Mouse (Mus musculus): ENCODE measurements at regions not wholly inside any gene's neighbourhood (a gene's known extent, or its start where the extent isn't known, plus 50 kb on each side); places are given as distances from the start of the nearest gene placed in this dataset.
"Not testable (repeated sequence)": the region's sequence is repeated elsewhere in the genome, so short reads cannot be mapped to it uniquely, and the experiment has no call there.

GRCm38 (mm10) chr13:78900693-78901092, 701.1 kb upstream of the Nr2f1 start:
- no peak for DNase-seq

DNA sequence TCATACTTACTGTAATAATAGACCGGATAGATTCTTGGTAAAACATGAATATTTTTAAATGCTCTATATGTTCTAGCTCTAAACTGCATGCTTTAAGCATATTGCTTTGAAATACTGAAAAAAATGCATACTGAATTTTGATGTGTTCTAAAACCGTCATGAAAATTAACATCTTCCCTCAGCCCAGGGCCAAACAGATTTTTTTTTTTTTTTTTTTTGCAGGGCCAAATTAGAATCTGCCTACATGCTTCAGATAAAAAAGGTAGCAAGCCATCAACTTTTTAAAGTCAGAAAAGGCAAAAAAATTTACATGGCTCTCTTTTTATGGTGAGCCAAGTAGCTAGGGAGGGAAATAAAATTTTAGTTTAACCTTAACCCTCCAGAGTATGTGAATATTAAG, 692.7 kb upstream of the Nr2f1 start:
- no peak for DNase-seq

DNA sequence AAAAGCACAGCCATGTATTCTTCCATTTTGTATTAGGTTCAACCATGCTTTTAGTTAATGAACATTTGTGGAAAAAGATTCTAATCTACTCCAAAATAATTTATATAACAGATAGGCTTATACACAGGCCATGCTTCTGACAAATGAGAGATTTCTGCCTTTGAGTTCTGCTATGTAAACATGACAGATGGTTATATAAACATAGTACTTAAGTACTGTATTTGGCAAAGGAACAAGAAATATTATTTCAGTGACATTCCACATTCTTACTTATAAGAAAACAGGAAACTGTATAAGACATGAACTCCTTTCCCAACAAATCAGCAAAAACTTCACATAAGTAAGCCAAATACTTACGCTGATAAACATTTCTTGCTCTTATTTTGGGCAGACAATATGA, 683.5 kb upstream of the Nr2f1 start:
- no peak for DNase-seq

GRCm38 (mm10) chr13:78872582-78872981, 673.0 kb upstream of the Nr2f1 start:
- no peak for DNase-seq

GRCm38 (mm10) chr13:78871976-78872375, 672.4 kb upstream of the Nr2f1 start:
- peak; percentile 4 for DNase-seq

- no peak for DNase-seq
These were observed 671.7 kb upstream of the Nr2f1 start for GRCm38 (mm10) chr13:78871254-78871653.

DNA sequence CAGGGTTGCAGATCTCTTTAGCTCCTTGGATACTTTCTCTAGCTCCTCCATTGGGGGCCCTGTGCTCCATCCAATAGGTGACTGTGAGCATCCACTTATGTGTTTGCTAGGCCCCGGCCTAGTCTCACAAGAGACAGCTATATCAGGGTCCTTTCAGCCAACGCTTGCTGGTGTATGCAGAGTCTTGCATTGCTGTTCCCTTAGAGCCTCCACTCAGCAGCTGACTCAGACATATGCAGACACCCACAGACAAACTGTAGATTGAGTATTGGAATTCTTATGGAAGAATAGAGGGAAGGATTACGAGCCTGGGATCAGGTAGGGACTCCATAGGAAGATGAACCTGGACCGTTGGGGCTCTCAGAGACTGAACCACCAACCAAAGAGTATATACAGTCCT, 624.8 kb upstream of the Nr2f1 start:
- not testable (repeated sequence) for DNase-seq

DNA sequence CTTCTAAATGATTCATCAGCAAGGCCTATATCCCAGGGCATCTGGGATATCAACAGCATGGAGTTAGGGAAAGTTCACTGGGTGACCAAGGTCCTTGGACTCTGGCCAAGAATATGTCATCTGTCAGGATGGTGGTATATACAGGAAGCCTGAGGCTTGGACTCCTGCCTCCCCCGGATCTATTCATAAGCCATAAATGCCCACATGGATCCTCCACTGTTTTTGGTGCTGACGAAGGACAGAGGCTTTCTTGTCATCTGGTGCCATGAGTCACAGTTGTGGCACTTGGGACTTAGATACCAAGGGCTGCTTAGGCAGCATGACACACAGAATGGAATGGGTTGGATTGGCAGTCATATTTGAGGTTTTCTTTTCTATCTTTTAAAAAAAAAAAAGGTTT, 610.1 kb upstream of the Nr2f1 start:
- no peak for DNase-seq

GRCm38 (mm10) chr13:78802838-78803124, 603.2 kb upstream of the Nr2f1 start:
- DNase-seq = no peak

DNA sequence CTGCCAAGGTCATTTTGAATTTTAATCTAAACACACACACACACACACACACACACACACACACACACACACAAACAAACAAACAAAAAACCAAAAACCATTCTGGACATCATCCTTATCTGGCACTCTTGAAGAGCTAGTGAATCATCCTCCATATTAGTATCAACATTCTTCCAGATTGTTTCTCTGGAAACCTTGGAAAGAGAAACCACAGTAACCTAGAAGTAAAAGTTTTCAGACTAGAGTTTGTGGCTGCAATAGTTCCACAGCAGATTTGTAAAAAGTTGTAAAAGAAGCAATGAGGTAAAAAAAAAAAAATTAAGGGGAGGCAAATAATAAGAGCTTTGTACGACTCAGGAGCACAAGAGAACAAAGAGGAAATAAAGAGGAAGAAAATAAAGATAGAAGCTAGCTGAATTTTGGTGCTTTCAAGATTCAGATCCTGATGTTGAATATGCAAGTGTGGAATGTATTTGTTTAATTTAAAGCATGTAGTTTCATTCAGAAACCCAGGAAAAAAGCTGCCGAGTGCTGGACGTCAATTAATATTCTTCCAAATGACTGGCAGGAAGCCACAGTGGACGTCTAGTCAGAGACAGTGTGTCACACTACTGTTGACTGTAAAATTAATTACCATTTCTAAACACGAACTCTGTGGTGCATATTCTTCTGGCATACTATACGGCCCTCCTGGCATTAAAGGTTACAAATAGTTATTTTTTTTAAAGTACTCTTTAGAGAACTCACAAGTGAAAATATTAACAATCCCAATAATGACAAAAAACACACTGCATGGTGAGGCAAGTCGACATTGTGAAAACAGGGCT, 602.7 kb upstream of the Nr2f1 start:
- no peak for DNase-seq

- no peak for DNase-seq
These were observed 600.1 kb upstream of the Nr2f1 start for GRCm38 (mm10) chr13:78799641-78800040.

- DNase-seq = no peak
These were observed 595.7 kb upstream of the Nr2f1 start for GRCm38 (mm10) chr13:78795228-78795627.

GRCm38 (mm10) chr13:78784285-78784684, 584.7 kb upstream of the Nr2f1 start:
- DNase-seq = no peak

DNA sequence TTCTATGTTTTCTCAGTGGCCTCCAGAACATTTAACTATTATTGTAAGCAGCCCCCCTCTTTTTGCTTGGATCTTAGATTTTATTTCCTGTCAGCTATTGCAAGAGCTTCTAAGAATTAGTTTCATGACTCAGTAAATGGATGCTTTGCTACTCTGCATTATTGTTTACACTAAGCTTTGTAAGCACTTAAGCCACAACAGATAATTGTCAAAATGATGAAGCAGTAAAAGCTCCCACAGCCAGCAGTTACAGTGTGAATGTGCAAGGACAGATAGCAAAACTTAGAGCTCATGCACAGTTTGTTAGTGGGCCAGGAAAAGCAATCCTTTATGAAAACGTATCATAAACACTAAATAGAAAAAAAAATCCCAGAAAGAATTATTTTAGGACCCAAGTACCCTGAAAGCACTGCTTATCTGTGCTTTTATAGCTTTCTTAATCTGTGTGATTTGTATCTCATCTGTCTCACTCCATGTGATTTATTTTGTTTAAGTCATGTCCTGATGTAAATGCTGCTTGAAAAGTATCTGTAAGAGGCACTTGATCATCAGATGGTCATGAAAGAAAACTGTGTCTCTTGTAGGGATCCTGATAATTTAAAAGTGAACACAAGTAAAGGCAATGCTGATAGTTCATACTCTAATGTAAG, 584.2 kb upstream of the Nr2f1 start:
- DNase-seq = no peak

All from kidney, postnatal 14 days (tissue).